Mouse (Mus musculus) midbrain, embryonic 14.5 days (tissue): ENCODE measurements at regions not wholly inside any gene's neighbourhood (a gene's known extent, or its start where the extent isn't known, plus 50 kb on each side); places are given as distances from the start of the nearest gene placed in this dataset.
A peak's percentile ranks its signal among the peaks of the same experiment; 100 is the strongest.

Experiments used
- ATAC-seq: fragments of 200-750 bp; cut with Nextera tagmentation; 2 replicates; pipeline ENCODE4 v1.8.0; 2017; ENCODE audit warnings: moderate number of reproducible peaks, moderate library complexity; ENCODE audit not compliant: low FRiP score, low TSS enrichment
- DNase-seq: peaks from one replicate; pipeline ENCODE4 v3.0.0-alpha.2; 2015
- H3K27ac ChIP-seq: fragments of 300-500 bp; sonication (generic); replicated peaks from 2 replicates; pipeline ENCODE4 v1.5.1; 2014; ENCODE audit warnings: mild to moderate bottlenecking, low read depth, low read length, moderate library complexity
- H3K27me3 ChIP-seq: fragments of 300-500 bp; sonication (generic); 2 replicates; pipeline ENCODE4 v1.6.1; 2014; ENCODE audit warnings: low read length, control low read depth, mixed read lengths; ENCODE audit not compliant: control insufficient read depth, insufficient read depth
- H3K36me3 ChIP-seq: fragments of 300-500 bp; sonication (generic); 2 replicates; pipeline ENCODE4 v1.6.1; 2014; ENCODE audit warnings: low read length, control low read depth; ENCODE audit not compliant: control insufficient read depth, insufficient read depth
- H3K4me1 ChIP-seq: fragments of 300-500 bp; sonication (generic); 2 replicates; pipeline ENCODE4 v1.6.1; 2014; ENCODE audit warnings: mild to moderate bottlenecking, antibody characterized with exemption, low read length, control low read depth; ENCODE audit not compliant: control insufficient read depth, insufficient read depth
- H3K4me2 ChIP-seq: fragments of 300-500 bp; sonication (generic); 2 replicates; pipeline ENCODE4 v1.6.1; 2014; ENCODE audit warnings: mild to moderate bottlenecking, low read length, moderate library complexity
- H3K4me3 ChIP-seq: fragments of 300-500 bp; sonication (generic); replicated peaks from 2 replicates; pipeline ENCODE4 v1.5.1; 2014; ENCODE audit warnings: low read depth, low read length
- H3K9ac ChIP-seq: fragments of 300-500 bp; sonication (generic); replicated peaks from 2 replicates; pipeline ENCODE4 v1.6.1; 2014; ENCODE audit warnings: mild to moderate bottlenecking, low read length, moderate library complexity
- H3K9me3 ChIP-seq: fragments of 300-500 bp; sonication (generic); 2 replicates; pipeline ENCODE4 v1.6.1; 2016; ENCODE audit warnings: low read length, control low read depth, mixed read lengths; ENCODE audit not compliant: control insufficient read depth
- WGBS: fragments of 180-500 bp; shearing (Covaris S2); extraction: QIAGEN DNeasy Blood & Tissue Kit; methylation state at CpG from one replicate; pipeline ENCODE4 v1.1.7; 2014; 5-methylcytosine and 5-hydroxymethylcytosine counted together

DNA sequence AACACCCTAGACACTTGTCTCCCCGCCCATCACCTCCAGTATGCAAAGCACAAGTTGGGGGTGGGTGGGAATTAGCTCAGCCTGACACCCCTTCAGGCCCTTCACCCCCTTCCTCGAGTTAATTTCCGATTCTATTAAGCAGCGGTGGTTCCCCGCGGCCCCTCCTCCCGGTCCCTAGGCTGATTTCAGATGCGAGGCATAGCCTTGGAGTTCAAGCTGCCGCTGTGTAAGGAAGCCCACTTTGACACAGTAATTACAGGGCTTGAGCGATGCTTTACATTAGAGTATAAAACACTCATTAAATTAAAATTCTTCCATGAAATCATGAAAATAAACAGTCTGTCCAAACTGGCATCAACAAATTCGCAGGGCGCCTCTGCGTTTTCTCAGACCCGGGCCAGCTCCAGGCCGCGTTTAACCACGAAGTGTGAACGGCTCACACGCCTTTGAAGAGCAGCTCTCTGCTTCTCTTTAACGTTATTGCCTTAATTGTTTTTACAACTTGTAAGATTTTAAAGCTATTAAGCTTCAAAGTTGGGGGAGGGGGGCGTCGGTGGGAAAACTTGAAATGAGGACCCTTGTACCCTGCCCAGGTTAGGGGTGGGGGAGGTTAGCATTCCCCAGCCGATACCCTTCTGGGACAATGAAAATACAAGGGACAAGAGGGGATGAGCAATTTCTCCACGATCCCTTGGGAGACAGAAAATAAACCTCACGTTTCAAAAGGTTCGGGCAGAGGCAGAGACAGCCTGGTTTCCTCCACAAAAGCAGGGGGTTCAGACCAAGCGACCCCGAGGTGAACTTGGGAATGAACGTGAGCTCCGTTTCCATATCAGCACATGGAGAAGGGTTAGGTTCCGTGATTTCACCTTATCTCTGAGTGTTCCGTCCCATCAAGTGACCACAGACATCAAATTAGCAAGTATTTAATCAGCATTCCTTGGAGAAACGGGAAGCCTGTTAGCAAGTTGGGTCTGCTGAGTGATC, 114.4 kb downstream of the Dicer1 start:
- peaks cover 23% of the 10 kb centered on the region for H3K4me1 ChIP-seq
- no peaks in the 10 kb centered on the region for H3K27me3 ChIP-seq
- peak; percentile 66; the same call in 1 of the 2 replicates for ATAC-seq
- H3K4me2 ChIP-seq: peak overlapping the region; percentile 38
- peak; percentile 80 for DNase-seq
- H3K9ac ChIP-seq: no peak overlapping the region
- WGBS: 11% methylated on average over 33 of the region's 33 CpGs
- H3K4me3 ChIP-seq: no peak overlapping the region
- no peaks in the 10 kb centered on the region for H3K9me3 ChIP-seq
- peak overlapping the region; percentile 50 for H3K27ac ChIP-seq
- H3K36me3 ChIP-seq: no peaks in the 10 kb centered on the region

DNA sequence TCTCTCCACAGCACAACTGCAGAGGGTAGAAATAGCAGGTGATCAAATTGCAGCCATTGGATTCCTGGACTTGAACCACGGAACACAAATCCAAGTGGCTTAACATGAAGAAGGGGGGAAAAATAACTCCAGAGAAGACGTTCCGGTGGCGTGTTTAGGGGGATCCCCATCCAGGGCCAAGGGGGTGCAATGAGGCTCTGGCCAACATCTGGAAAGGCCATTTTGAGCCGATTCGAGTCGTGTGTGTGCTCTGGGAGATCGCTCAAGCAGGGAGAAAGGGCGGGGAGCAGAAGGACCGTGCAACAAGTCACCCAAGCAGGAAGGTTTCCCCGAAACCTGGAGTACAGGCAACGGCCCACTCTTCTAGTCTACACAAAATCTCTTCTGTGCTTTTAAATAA, 115.3 kb downstream of the Dicer1 start:
- H3K36me3 ChIP-seq: no peaks in the 10 kb centered on the region
- peaks cover 23% of the 10 kb centered on the region for H3K4me1 ChIP-seq
- H3K4me2 ChIP-seq: no peak overlapping the region
- no peak for DNase-seq
- no peak overlapping the region for H3K4me3 ChIP-seq
- H3K27ac ChIP-seq: no peak overlapping the region
- ATAC-seq: no peak
- H3K9me3 ChIP-seq: no peaks in the 10 kb centered on the region
- H3K9ac ChIP-seq: no peak overlapping the region
- H3K27me3 ChIP-seq: no peaks in the 10 kb centered on the region
- 46% methylated on average over 12 of the region's 12 CpGs for WGBS

DNA sequence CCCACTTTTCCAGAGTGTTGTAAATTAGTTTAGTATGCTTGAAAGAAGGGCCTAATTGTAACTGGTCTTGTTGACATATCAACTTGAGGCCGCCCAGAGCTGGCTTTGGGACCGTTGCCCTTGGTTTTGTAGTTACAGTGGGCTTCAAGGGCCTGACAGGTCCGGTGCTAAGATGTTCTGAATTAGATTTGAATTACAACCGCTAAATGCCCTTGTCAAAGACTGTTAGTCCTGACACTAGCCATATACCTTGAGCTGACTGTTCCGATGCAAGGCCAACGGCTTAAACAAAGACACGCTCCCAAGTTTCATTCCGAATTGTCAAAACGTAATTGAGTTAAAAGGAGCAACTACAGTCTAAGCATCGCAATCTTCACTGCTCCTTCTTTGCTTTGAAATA, 116.9 kb downstream of the Dicer1 start:
- Histone ChIP-seq H3K9ac (no peak overlapping the region), H3K9me3 (no peaks in the 10 kb centered on the region), H3K36me3 (no peaks in the 10 kb centered on the region), H3K4me2 (no peak overlapping the region), H3K27me3 (no peaks in the 10 kb centered on the region), H3K4me1 (peaks cover 23% of the 10 kb centered on the region), H3K4me3 (no peak overlapping the region), H3K27ac (no peak overlapping the region)
- WGBS: 68% methylated on average over 10 of the region's 10 CpGs
- DNase-seq (no peak), ATAC-seq (no peak)

DNA sequence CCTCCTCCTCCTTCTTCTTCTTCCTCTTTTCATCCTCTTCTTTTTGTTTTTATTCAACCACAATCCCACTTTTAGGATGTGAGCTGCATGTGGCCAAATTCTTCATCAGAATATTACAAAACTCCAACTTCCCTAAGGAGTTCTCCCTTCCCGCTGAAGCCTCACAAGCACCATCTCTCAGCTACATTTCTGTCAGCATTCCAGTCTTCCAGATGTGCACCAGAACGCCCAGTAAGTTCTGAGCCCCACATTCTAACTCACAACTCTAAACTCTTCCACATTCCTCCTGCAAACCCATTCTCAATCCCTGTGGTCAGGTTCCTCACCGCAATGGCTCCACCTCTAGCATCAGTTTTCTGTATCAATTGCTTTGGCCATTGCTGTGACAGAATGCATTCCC, 121.2 kb downstream of the Dicer1 start:
- H3K27ac ChIP-seq: no peak overlapping the region
- H3K9me3 ChIP-seq: no peaks in the 10 kb centered on the region
- H3K27me3 ChIP-seq: no peaks in the 10 kb centered on the region
- no peak overlapping the region for H3K4me2 ChIP-seq
- no peaks in the 10 kb centered on the region for H3K36me3 ChIP-seq
- ATAC-seq (no peak), DNase-seq (no peak)
- 0 out of 2 replicates have a peak, but pooled peaks cover 4% of the 10 kb centered on the region for H3K4me1 ChIP-seq
- no peak overlapping the region for H3K9ac ChIP-seq
- no peak overlapping the region for H3K4me3 ChIP-seq
- 91% methylated on average over 3 of the region's 3 CpGs for WGBS

DNA sequence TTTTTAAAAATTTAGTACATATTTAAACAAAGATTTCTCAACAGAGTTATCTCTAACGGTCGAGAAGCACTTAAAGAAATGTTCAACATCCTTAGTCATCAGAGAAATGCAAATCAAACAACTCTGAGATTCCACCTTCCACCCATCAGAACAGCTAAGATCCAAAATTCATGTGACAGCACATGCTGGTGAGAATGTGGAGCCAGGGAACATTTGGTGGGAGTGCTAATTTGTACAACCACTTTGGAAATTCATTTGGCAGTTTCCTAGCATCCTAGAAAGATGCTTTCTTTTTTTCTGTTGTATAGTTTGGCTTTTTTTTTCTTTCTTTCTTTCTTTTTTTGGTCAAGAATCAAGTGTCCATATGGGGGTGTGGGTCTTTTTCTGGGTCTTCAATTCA, 122.3 kb downstream of the Dicer1 start:
- Histone ChIP-seq H3K9me3 (no peaks in the 10 kb centered on the region), H3K27ac (no peak overlapping the region), H3K4me1 (no peaks in the 10 kb centered on the region), H3K9ac (no peak overlapping the region), H3K27me3 (no peaks in the 10 kb centered on the region), H3K4me3 (no peak overlapping the region), H3K4me2 (no peak overlapping the region), H3K36me3 (no peaks in the 10 kb centered on the region)
- DNase-seq (no peak), ATAC-seq (no peak)
- 94% methylated on average over 2 of the region's 2 CpGs for WGBS

DNA sequence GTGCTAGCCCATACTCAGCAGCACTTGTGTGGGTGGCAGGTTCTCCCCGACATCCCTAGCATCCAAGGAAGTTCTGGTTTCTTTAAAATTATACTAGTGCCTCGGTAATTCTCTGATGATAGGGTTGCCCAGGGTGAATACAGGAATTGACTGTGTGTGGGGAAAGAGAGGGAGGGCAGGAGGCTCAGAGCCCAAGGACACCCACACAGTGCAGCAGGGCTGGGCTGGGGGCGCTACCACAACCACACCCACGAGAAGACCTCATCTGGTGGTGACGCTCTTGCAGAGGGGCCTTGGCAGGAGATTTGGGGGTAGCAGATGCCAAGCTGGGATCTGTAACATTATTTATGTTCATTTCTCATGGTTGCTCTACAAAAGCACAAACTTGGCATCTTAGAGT, 125.7 kb downstream of the Dicer1 start:
- H3K4me3 ChIP-seq: no peak overlapping the region
- WGBS: 91% methylated on average over 5 of the region's 5 CpGs
- no peak for ATAC-seq
- H3K9ac ChIP-seq: no peak overlapping the region
- DNase-seq: no peak
- no peak overlapping the region for H3K27ac ChIP-seq
- H3K4me1 ChIP-seq: no peaks in the 10 kb centered on the region
- no peak overlapping the region for H3K4me2 ChIP-seq
- no peaks in the 10 kb centered on the region for H3K36me3 ChIP-seq
- H3K27me3 ChIP-seq: no peaks in the 10 kb centered on the region
- H3K9me3 ChIP-seq: no peaks in the 10 kb centered on the region

DNA sequence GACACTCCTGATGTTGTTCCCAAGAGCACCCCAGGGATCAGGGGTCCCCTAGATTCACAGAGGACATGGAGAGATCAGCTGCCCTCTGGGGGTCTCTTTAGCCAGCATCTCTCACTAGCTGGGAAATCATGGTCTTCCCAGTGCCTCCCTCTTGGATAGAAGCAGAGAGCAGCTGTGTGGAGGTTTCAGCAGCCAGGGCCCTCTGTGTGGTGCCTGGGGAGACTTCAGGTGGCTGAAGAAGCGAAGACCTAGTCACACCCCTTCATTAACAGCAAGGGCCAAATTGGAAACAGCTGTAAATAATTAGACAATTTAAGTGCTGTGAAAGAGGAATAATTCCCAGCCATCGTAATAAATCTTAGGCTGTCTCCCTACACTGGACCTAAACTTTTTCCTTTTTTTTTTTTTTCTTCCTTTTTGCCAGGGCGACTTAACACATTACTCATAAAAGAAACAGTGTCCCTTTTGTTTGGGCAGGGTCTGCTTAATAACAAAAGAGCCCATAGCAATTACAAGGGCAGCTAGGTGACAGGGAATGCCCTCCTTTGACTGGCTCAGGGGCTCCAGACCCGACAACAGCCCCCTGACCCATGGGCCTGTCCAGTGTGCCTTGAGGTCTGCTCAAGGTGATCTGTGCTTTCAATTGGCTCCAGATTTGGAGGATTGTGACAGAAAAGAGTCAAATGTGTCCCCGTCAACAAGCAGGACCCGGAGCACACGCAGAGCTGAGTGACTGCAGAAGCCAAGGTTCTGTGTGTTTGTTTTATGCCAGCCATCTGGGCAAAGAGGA, 127.7 kb downstream of the Dicer1 start:
- Histone ChIP-seq H3K9me3 (no peaks in the 10 kb centered on the region), H3K4me2 (no peak overlapping the region), H3K36me3 (no peaks in the 10 kb centered on the region), H3K27ac (no peak overlapping the region), H3K9ac (no peak overlapping the region), H3K4me1 (no peaks in the 10 kb centered on the region), H3K4me3 (no peak overlapping the region), H3K27me3 (no peaks in the 10 kb centered on the region)
- DNase-seq (no peak), ATAC-seq (no peak)
- 74% methylated on average over 7 of the region's 7 CpGs for WGBS

DNA sequence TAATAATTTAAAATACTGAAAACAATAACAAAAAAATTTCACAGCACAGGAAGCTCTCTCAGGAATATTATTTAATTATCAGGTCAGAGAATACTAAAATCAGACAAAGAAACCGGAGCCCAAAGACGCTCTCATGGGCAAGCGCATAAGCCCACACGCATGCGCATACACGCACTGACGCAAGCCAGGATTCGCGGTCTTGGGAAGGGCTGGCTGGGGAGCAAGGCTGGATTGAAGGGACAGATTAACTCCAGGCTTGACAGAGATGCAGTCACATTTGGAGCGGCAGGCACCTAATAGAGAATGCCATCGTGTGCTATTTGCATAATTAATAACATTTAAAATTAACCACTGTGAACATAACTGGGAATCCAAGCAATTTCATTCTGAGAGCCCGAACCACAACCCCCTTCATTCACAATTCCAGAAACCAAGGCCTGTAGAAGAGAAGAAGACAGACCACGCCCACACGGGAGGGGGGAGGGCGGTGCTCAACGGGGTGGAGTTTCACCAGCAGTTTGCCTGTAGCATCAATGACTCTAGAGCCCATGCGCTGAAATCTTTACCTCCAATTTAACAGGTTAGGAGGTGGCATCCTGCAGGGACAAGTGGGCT, 134.5 kb downstream of the Dicer1 start:
- DNase-seq (peak; percentile 95), ATAC-seq (peak; percentile 90)
- Histone ChIP-seq H3K9ac (no peak overlapping the region; the same call in 1 of the 2 replicates), H3K4me3 (peak overlapping the region; percentile 12; the same call in 1 of the 2 replicates), H3K4me1 (no peaks in the 10 kb centered on the region; the same call in 1 of the 2 replicates), H3K27me3 (no peaks in the 10 kb centered on the region), H3K27ac (peak overlapping the region; percentile 71), H3K4me2 (peak overlapping the region; percentile 48), H3K9me3 (no peaks in the 10 kb centered on the region), H3K36me3 (no peaks in the 10 kb centered on the region)
- WGBS: 9% methylated on average over 17 of the region's 17 CpGs
